Mouse (Mus musculus): Measurements from ENCODE around the gene Ppp3ca. TPM values are rescaled to one million over a fixed set of nuclear protein-coding genes. Genes with fewer than 3 reads are reported as not detected.

The Ppp3ca gene
- polyA plus RNA-seq, 1 experiment, result 9.7 TPM

GRCm38 (mm10) chr3:136791946-136792345, 122.0 kb downstream of the Ppp3ca start:
- TF ChIP-seq MYOD1 (IDR thresholded peaks at IDR 0.05; ENCODE audit: control insufficient read depth, insufficient read length, low read depth) (no peak), FOSL1 (IDR thresholded peaks at IDR 0.05; ENCODE audit: insufficient read depth, low read length, poor library complexity, severe bottlenecking) (no peak), CTCF (IDR thresholded peaks at IDR 0.05; ENCODE audit: control insufficient read depth, insufficient read depth, insufficient read length) (no peak), CEBPB (IDR thresholded peaks at IDR 0.05; ENCODE audit: low read depth) (no peak), MAX (IDR thresholded peaks at IDR 0.05) (no peak), MYOG (IDR thresholded peaks at IDR 0.05; ENCODE audit: control insufficient read depth, extremely low read depth, insufficient read length) (no peak), USF1 (IDR thresholded peaks at IDR 0.05; ENCODE audit: low read depth) (no peak)
- H3K27me3 ChIP-seq (ENCODE audit: control insufficient read depth, insufficient read depth, insufficient read length), result no peaks in the 10 kb centered on the region
- no peak overlapping the region for H3ac ChIP-seq (ENCODE audit: control insufficient read depth, insufficient read length, low read depth)
- no peak overlapping the region for H3K4me3 ChIP-seq (ENCODE audit: insufficient read depth, poor library complexity, severe bottlenecking)
- H3K79me2 ChIP-seq (ENCODE audit: control insufficient read depth, insufficient read depth), result peaks cover 34% of the 10 kb centered on the region
- peaks cover 10% of the 10 kb centered on the region for H3K79me3 ChIP-seq (ENCODE audit: low read depth)
- H3K36me3 ChIP-seq (ENCODE audit: control insufficient read depth, insufficient read depth), result no peaks in the 10 kb centered on the region

GRCm38 (mm10) chr3:136793411-136793810, 123.5 kb downstream of the Ppp3ca start:
- no peaks in the 10 kb centered on the region for H3K36me3 ChIP-seq (ENCODE audit: control insufficient read depth, insufficient read depth)
- H3K79me3 ChIP-seq (ENCODE audit: low read depth), result peaks cover 10% of the 10 kb centered on the region
- TF ChIP-seq USF1 (IDR thresholded peaks at IDR 0.05; ENCODE audit: low read depth), result no peak
- no peak for TF ChIP-seq MAX (IDR thresholded peaks at IDR 0.05)
- TF ChIP-seq MYOG (IDR thresholded peaks at IDR 0.05; ENCODE audit: control insufficient read depth, extremely low read depth, insufficient read length), result no peak
- TF ChIP-seq FOSL1 (IDR thresholded peaks at IDR 0.05; ENCODE audit: insufficient read depth, low read length, poor library complexity, severe bottlenecking), result no peak
- TF ChIP-seq MYOD1 (IDR thresholded peaks at IDR 0.05; ENCODE audit: control insufficient read depth, insufficient read length, low read depth), result no peak
- TF ChIP-seq CEBPB (IDR thresholded peaks at IDR 0.05; ENCODE audit: low read depth), result no peak
- TF ChIP-seq CTCF (IDR thresholded peaks at IDR 0.05; ENCODE audit: control insufficient read depth, insufficient read depth, insufficient read length), result no peak
- H3K4me3 ChIP-seq (ENCODE audit: insufficient read depth, poor library complexity, severe bottlenecking), result no peak overlapping the region
- H3K79me2 ChIP-seq (ENCODE audit: control insufficient read depth, insufficient read depth), result peaks cover 30% of the 10 kb centered on the region
- H3ac ChIP-seq (ENCODE audit: control insufficient read depth, insufficient read length, low read depth), result no peak overlapping the region
- no peaks in the 10 kb centered on the region for H3K27me3 ChIP-seq (ENCODE audit: control insufficient read depth, insufficient read depth, insufficient read length)

- Histone ChIP-seq H3ac (ENCODE audit: control insufficient read depth, insufficient read length, low read depth) (no peak overlapping the region), H3K4me3 (ENCODE audit: insufficient read depth, poor library complexity, severe bottlenecking) (no peak overlapping the region), H3K79me3 (ENCODE audit: low read depth) (peaks cover 9% of the 10 kb centered on the region), H3K36me3 (ENCODE audit: control insufficient read depth, insufficient read depth) (peaks cover 3% of the 10 kb centered on the region), H3K27me3 (ENCODE audit: control insufficient read depth, insufficient read depth, insufficient read length) (no peaks in the 10 kb centered on the region), H3K79me2 (ENCODE audit: control insufficient read depth, insufficient read depth) (peaks cover 30% of the 10 kb centered on the region)
- TF ChIP-seq MYOD1 (IDR thresholded peaks at IDR 0.05; ENCODE audit: control insufficient read depth, insufficient read length, low read depth), result no peak
- TF ChIP-seq MYOG (IDR thresholded peaks at IDR 0.05; ENCODE audit: control insufficient read depth, extremely low read depth, insufficient read length), result no peak
- no peak for TF ChIP-seq CTCF (IDR thresholded peaks at IDR 0.05; ENCODE audit: control insufficient read depth, insufficient read depth, insufficient read length)
- no peak for TF ChIP-seq MAX (IDR thresholded peaks at IDR 0.05)
- TF ChIP-seq USF1 (IDR thresholded peaks at IDR 0.05; ENCODE audit: low read depth), result no peak
- no peak for TF ChIP-seq FOSL1 (IDR thresholded peaks at IDR 0.05; ENCODE audit: insufficient read depth, low read length, poor library complexity, severe bottlenecking)
- TF ChIP-seq CEBPB (IDR thresholded peaks at IDR 0.05; ENCODE audit: low read depth), result no peak
Measured at GRCm38 (mm10) chr3:136794426-136795217, 124.7 kb downstream of the Ppp3ca start.

GRCm38 (mm10) chr3:136798896-136799295, 129.0 kb downstream of the Ppp3ca start:
- Histone ChIP-seq H3K4me3 (ENCODE audit: insufficient read depth, poor library complexity, severe bottlenecking) (no peak overlapping the region), H3K27me3 (ENCODE audit: control insufficient read depth, insufficient read depth, insufficient read length) (no peaks in the 10 kb centered on the region), H3K36me3 (ENCODE audit: control insufficient read depth, insufficient read depth) (peaks cover 3% of the 10 kb centered on the region), H3ac (ENCODE audit: control insufficient read depth, insufficient read length, low read depth) (no peak overlapping the region), H3K79me3 (ENCODE audit: low read depth) (peaks cover 8% of the 10 kb centered on the region), H3K79me2 (ENCODE audit: control insufficient read depth, insufficient read depth) (peaks cover 17% of the 10 kb centered on the region)
- no peak for TF ChIP-seq USF1 (IDR thresholded peaks at IDR 0.05; ENCODE audit: low read depth)
- no peak for TF ChIP-seq MYOD1 (IDR thresholded peaks at IDR 0.05; ENCODE audit: control insufficient read depth, insufficient read length, low read depth)
- no peak for TF ChIP-seq CEBPB (IDR thresholded peaks at IDR 0.05; ENCODE audit: low read depth)
- no peak for TF ChIP-seq CTCF (IDR thresholded peaks at IDR 0.05; ENCODE audit: control insufficient read depth, insufficient read depth, insufficient read length)
- no peak for TF ChIP-seq FOSL1 (IDR thresholded peaks at IDR 0.05; ENCODE audit: insufficient read depth, low read length, poor library complexity, severe bottlenecking)
- TF ChIP-seq MYOG (IDR thresholded peaks at IDR 0.05; ENCODE audit: control insufficient read depth, extremely low read depth, insufficient read length), result no peak
- TF ChIP-seq MAX (IDR thresholded peaks at IDR 0.05), result no peak

GRCm38 (mm10) chr3:136802595-136802994, 132.7 kb downstream of the Ppp3ca start:
- H3ac ChIP-seq (ENCODE audit: control insufficient read depth, insufficient read length, low read depth), result no peak overlapping the region
- peaks cover 5% of the 10 kb centered on the region for H3K79me3 ChIP-seq (ENCODE audit: low read depth)
- H3K27me3 ChIP-seq (ENCODE audit: control insufficient read depth, insufficient read depth, insufficient read length), result no peaks in the 10 kb centered on the region
- TF ChIP-seq CEBPB (IDR thresholded peaks at IDR 0.05; ENCODE audit: low read depth) (no peak), MAX (IDR thresholded peaks at IDR 0.05) (no peak), CTCF (IDR thresholded peaks at IDR 0.05; ENCODE audit: control insufficient read depth, insufficient read depth, insufficient read length) (no peak), FOSL1 (IDR thresholded peaks at IDR 0.05; ENCODE audit: insufficient read depth, low read length, poor library complexity, severe bottlenecking) (no peak), USF1 (IDR thresholded peaks at IDR 0.05; ENCODE audit: low read depth) (no peak), MYOG (IDR thresholded peaks at IDR 0.05; ENCODE audit: control insufficient read depth, extremely low read depth, insufficient read length) (no peak), MYOD1 (IDR thresholded peaks at IDR 0.05; ENCODE audit: control insufficient read depth, insufficient read length, low read depth) (no peak)
- peaks cover 3% of the 10 kb centered on the region for H3K36me3 ChIP-seq (ENCODE audit: control insufficient read depth, insufficient read depth)
- no peak overlapping the region for H3K4me3 ChIP-seq (ENCODE audit: insufficient read depth, poor library complexity, severe bottlenecking)
- no peaks in the 10 kb centered on the region for H3K79me2 ChIP-seq (ENCODE audit: control insufficient read depth, insufficient read depth)
